Mouse (Mus musculus) heart, embryonic 10.5 days (tissue): ENCODE measurements at regions not wholly inside any gene's neighbourhood (a gene's known extent, or its start where the extent isn't known, plus 50 kb on each side); places are given as distances from the start of the nearest gene placed in this dataset.

Experiments used
- DNase-seq: peaks from one replicate; pipeline ENCODE4 v3.0.0-alpha.2; 2017; ENCODE audit warnings: low spot score
- H3K27ac ChIP-seq: fragments of 300-500 bp; sonication (generic); 2 replicates; pipeline ENCODE4 v1.5.1; 2016; ENCODE audit warnings: mild to moderate bottlenecking
- H3K27me3 ChIP-seq: fragments of 300-500 bp; sonication (generic); 2 replicates; pipeline ENCODE4 v1.6.1; 2016; ENCODE audit warnings: mild to moderate bottlenecking; ENCODE audit not compliant: poor library complexity, insufficient read depth, severe bottlenecking
- H3K36me3 ChIP-seq: fragments of 300-500 bp; sonication (generic); 2 replicates; pipeline ENCODE4 v1.6.1; 2016; ENCODE audit warnings: mild to moderate bottlenecking, moderate library complexity
- H3K4me1 ChIP-seq: fragments of 300-500 bp; sonication (generic); 2 replicates; pipeline ENCODE4 v1.6.1; 2016; ENCODE audit warnings: mild to moderate bottlenecking
- H3K4me3 ChIP-seq: fragments of 300-500 bp; sonication (generic); 2 replicates; pipeline ENCODE4 v1.5.1; 2016; ENCODE audit warnings: mild to moderate bottlenecking, moderate library complexity
- H3K9me3 ChIP-seq: fragments of 300-500 bp; sonication (generic); 2 replicates; pipeline ENCODE4 v1.6.1; 2016; ENCODE audit warnings: mild to moderate bottlenecking, moderate library complexity
- WGBS: fragments of 180-500 bp; shearing (Covaris S2); methylation state at CpG from one replicate; pipeline ENCODE4 v1.1.7; 2016; 5-methylcytosine and 5-hydroxymethylcytosine counted together

GRCm38 (mm10) chr1:88825215-88825614, 123.2 kb upstream of the Arl4c start:
- 81% methylated on average over 4 of the region's 4 CpGs for WGBS
- Histone ChIP-seq H3K27ac (no peak overlapping the region), H3K4me1 (no peaks in the 10 kb centered on the region), H3K4me3 (no peak overlapping the region), H3K9me3 (no peaks in the 10 kb centered on the region), H3K27me3 (no peaks in the 10 kb centered on the region), H3K36me3 (no peaks in the 10 kb centered on the region)
- no peak for DNase-seq

- DNase-seq: peak; percentile 78
- Histone ChIP-seq H3K27ac (no peak overlapping the region), H3K4me3 (no peak overlapping the region), H3K9me3 (no peaks in the 10 kb centered on the region), H3K27me3 (no peaks in the 10 kb centered on the region), H3K36me3 (no peaks in the 10 kb centered on the region), H3K4me1 (0 out of 2 replicates have a peak, but pooled peaks cover 3% of the 10 kb centered on the region)
- WGBS: 49% methylated on average over 11 of the region's 11 CpGs
Observed at GRCm38 (mm10) chr1:88838661-88839274, 136.7 kb upstream of the Arl4c start.

DNA sequence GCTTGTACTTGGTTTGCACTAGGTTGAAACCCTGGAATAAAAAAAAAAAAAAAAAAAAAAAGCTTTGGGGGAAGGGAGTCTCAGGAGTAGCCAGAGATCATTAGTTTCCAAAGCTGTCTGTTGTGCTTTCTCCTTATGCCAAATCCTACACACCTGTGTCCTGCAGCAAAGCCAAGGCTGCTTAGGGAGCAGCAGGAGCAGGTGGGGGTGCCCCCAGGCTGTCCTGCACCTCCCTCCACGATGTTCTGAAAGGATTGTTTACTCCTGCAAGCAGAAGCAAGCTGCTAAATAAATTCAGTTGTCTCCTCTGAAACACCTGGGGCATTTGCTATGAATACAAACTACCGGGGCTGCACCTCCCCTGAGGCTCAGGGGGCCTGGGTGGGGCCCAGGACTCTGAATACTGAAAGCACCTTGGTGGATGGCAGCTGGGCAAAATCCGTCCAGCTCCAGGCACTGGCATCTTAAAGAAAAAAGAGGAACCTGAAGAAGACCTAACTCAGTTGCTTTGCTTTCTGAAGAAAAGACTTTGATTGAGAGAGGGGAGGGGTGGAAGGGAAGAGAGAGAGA, 137.5 kb upstream of the Arl4c start:
- H3K36me3 ChIP-seq: no peaks in the 10 kb centered on the region
- 0 out of 2 replicates have a peak overlapping the region, but pooled peaks have one; percentile 6 for H3K27ac ChIP-seq
- 0 out of 2 replicates have a peak, but pooled peaks cover 3% of the 10 kb centered on the region for H3K4me1 ChIP-seq
- H3K4me3 ChIP-seq: no peak overlapping the region
- no peaks in the 10 kb centered on the region; the same call in 1 of the 2 replicates for H3K9me3 ChIP-seq
- H3K27me3 ChIP-seq: no peaks in the 10 kb centered on the region
- WGBS: 28% methylated on average over 3 of the region's 3 CpGs
- peak; percentile 69 for DNase-seq

- no peaks in the 10 kb centered on the region for H3K36me3 ChIP-seq
- DNase-seq: peak; percentile 55
- no peaks in the 10 kb centered on the region for H3K27me3 ChIP-seq
- WGBS: 64% methylated on average over 9 of the region's 9 CpGs
- 0 out of 2 replicates have a peak, but pooled peaks cover 3% of the 10 kb centered on the region for H3K4me1 ChIP-seq
- no peak overlapping the region for H3K27ac ChIP-seq
- H3K9me3 ChIP-seq: no peaks in the 10 kb centered on the region; the same call in 1 of the 2 replicates
- no peak overlapping the region for H3K4me3 ChIP-seq
Observed at GRCm38 (mm10) chr1:88839977-88840628, 138.1 kb upstream of the Arl4c start.

DNA sequence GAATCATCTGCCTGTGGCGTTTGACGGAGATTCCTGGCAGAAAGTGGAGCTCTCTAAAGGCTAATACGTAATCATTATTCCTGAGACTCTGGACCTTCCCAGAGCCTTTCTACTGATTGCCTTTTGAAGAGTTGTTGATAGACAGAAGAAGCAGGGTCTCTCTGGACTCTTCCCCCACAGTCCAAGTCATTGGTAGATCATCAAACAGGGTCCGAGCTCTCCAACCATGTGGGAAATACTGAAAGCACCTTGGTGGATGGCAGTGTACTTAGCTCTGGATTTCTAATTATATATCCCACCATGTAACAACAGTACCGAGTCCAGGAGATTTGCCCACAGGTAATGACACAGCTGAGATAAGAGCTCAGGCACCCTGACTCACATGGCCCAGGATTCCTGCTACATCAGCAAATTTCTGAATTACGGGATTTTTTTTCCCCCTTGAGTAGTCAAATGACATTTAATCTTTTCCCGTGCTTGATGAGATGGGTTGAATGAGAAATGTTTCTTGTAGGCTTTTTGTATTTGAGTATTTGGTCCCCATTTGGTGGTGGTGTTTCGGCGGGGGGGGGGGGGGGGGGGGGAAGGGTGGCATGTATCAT, 139.1 kb upstream of the Arl4c start:
- no peak overlapping the region for H3K4me3 ChIP-seq
- H3K4me1 ChIP-seq: 0 out of 2 replicates have a peak, but pooled peaks cover 3% of the 10 kb centered on the region
- no peaks in the 10 kb centered on the region for H3K36me3 ChIP-seq
- peak; percentile 35 for DNase-seq
- no peaks in the 10 kb centered on the region; the same call in 1 of the 2 replicates for H3K9me3 ChIP-seq
- no peaks in the 10 kb centered on the region for H3K27me3 ChIP-seq
- 77% methylated on average over 8 of the region's 9 CpGs for WGBS
- H3K27ac ChIP-seq: no peak overlapping the region

GRCm38 (mm10) chr1:88847333-88848091, 145.5 kb upstream of the Arl4c start:
- Histone ChIP-seq H3K4me3 (no peak overlapping the region), H3K9me3 (no peaks in the 10 kb centered on the region; the same call in 1 of the 2 replicates), H3K27ac (no peak overlapping the region), H3K36me3 (no peaks in the 10 kb centered on the region), H3K4me1 (no peaks in the 10 kb centered on the region), H3K27me3 (no peaks in the 10 kb centered on the region)
- DNase-seq: peak; percentile 35
- 81% methylated on average over 16 of the region's 16 CpGs for WGBS

- Histone ChIP-seq H3K4me3 (no peak overlapping the region), H3K27me3 (no peaks in the 10 kb centered on the region), H3K4me1 (no peaks in the 10 kb centered on the region), H3K36me3 (no peaks in the 10 kb centered on the region), H3K9me3 (no peaks in the 10 kb centered on the region; the same call in 1 of the 2 replicates), H3K27ac (no peak overlapping the region)
- WGBS: 86% methylated on average over 8 of the region's 8 CpGs
- DNase-seq: peak; percentile 35
Observed at GRCm38 (mm10) chr1:88848246-88848645, 146.2 kb upstream of the Arl4c start.

GRCm38 (mm10) chr1:88849421-88849820, 147.4 kb upstream of the Arl4c start:
- H3K4me3 ChIP-seq: no peak overlapping the region
- DNase-seq: peak; percentile 61
- H3K36me3 ChIP-seq: no peaks in the 10 kb centered on the region
- no peak overlapping the region for H3K27ac ChIP-seq
- no peaks in the 10 kb centered on the region for H3K9me3 ChIP-seq
- no peaks in the 10 kb centered on the region for H3K27me3 ChIP-seq
- WGBS: 81% methylated on average over 5 of the region's 5 CpGs
- H3K4me1 ChIP-seq: no peaks in the 10 kb centered on the region

DNA sequence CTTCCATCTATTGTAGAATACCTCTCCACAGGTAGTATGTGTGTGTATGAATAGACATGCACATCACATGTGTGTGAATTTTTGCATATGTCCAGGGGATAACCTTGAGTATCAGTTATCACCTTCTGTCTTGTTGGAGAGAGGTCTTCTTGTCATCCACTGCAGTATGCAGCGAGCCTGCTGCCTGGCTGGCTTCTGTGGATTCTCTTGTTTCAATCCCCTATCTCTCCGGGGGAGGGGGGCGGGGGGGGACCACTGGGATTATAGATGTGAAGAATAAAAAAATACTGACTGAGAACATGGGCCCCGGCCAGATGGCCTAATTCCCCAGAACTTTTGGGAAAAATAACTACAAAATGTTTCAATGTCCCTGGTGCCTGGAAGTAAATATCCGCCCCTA, 149.9 kb upstream of the Arl4c start:
- H3K9me3 ChIP-seq: no peaks in the 10 kb centered on the region
- no peaks in the 10 kb centered on the region for H3K4me1 ChIP-seq
- no peak overlapping the region for H3K4me3 ChIP-seq
- H3K27ac ChIP-seq: no peak overlapping the region
- WGBS: 79% methylated on average over 5 of the region's 5 CpGs
- no peaks in the 10 kb centered on the region for H3K27me3 ChIP-seq
- DNase-seq: peak; percentile 61
- no peaks in the 10 kb centered on the region for H3K36me3 ChIP-seq

GRCm38 (mm10) chr1:88860871-88861589, 159.0 kb upstream of the Arl4c start:
- H3K4me3 ChIP-seq: no peak overlapping the region
- no peak overlapping the region for H3K27ac ChIP-seq
- H3K4me1 ChIP-seq: peaks cover 4% of the 10 kb centered on the region; the same call in 1 of the 2 replicates
- 78% methylated on average over 7 of the region's 7 CpGs for WGBS
- H3K36me3 ChIP-seq: no peaks in the 10 kb centered on the region
- no peaks in the 10 kb centered on the region for H3K27me3 ChIP-seq
- DNase-seq: peak; percentile 43
- no peaks in the 10 kb centered on the region for H3K9me3 ChIP-seq

- H3K4me1 ChIP-seq: peaks cover 4% of the 10 kb centered on the region; the same call in 1 of the 2 replicates
- no peaks in the 10 kb centered on the region for H3K36me3 ChIP-seq
- no peaks in the 10 kb centered on the region for H3K27me3 ChIP-seq
- no peak overlapping the region for H3K4me3 ChIP-seq
- H3K27ac ChIP-seq: no peak overlapping the region
- H3K9me3 ChIP-seq: no peaks in the 10 kb centered on the region
- 81% methylated on average over 4 of the region's 4 CpGs for WGBS
- peak; percentile 69 for DNase-seq
Observed at GRCm38 (mm10) chr1:88861590-88861935, 159.5 kb upstream of the Arl4c start.

GRCm38 (mm10) chr1:88865436-88865835, 163.4 kb upstream of the Arl4c start:
- WGBS: 39% methylated on average over 6 of the region's 6 CpGs
- no peaks in the 10 kb centered on the region for H3K9me3 ChIP-seq
- H3K27me3 ChIP-seq: no peaks in the 10 kb centered on the region
- H3K4me1 ChIP-seq: peaks cover 4% of the 10 kb centered on the region; the same call in 1 of the 2 replicates
- peak; percentile 72 for DNase-seq
- no peak overlapping the region for H3K27ac ChIP-seq
- no peaks in the 10 kb centered on the region for H3K36me3 ChIP-seq
- no peak overlapping the region for H3K4me3 ChIP-seq
